Mouse (Mus musculus) embryonic facial prominence, embryonic 11.5 days (tissue): ENCODE measurements at regions not wholly inside any gene's neighbourhood (a gene's known extent, or its start where the extent isn't known, plus 50 kb on each side); places are given as distances from the start of the nearest gene placed in this dataset.

ENCODE experiments used
- ATAC-seq: fragments of 200-750 bp; cut with Nextera tagmentation; replicated peaks from 2 replicates; pipeline ENCODE4 v1.8.0; 2017; ENCODE audit warnings: low read depth; ENCODE audit not compliant: insufficient number of reproducible peaks, low FRiP score, low TSS enrichment
- DNase-seq: peaks from one replicate; pipeline ENCODE4 v3.0.0-alpha.2; 2015; ENCODE audit warnings: low spot score
- H3K27ac ChIP-seq: fragments of 300-500 bp; sonication (generic); replicated peaks from 2 replicates; pipeline ENCODE4 v1.5.1; 2014; ENCODE audit warnings: mild to moderate bottlenecking, low read depth, low read length, control low read depth
- H3K27me3 ChIP-seq: fragments of 300-500 bp; sonication (generic); 2 replicates; pipeline ENCODE4 v1.6.1; 2014; ENCODE audit warnings: mild to moderate bottlenecking, low read length, moderate library complexity, mixed read lengths; ENCODE audit not compliant: control insufficient read depth, insufficient read depth
- H3K36me3 ChIP-seq: fragments of 300-500 bp; sonication (generic); replicated peaks from 2 replicates; pipeline ENCODE4 v1.6.1; 2014; ENCODE audit warnings: low read depth, mild to moderate bottlenecking, low read length, moderate library complexity, mixed read lengths; ENCODE audit not compliant: control insufficient read depth, insufficient read depth
- H3K4me1 ChIP-seq: fragments of 300-500 bp; sonication (generic); 2 replicates; pipeline ENCODE4 v1.6.1; 2014; ENCODE audit warnings: low read length, mixed read lengths; ENCODE audit not compliant: control insufficient read depth, insufficient read depth
- H3K4me2 ChIP-seq: fragments of 300-500 bp; sonication (generic); 2 replicates; pipeline ENCODE4 v1.6.1; 2014; ENCODE audit warnings: low read depth, mild to moderate bottlenecking, control low read depth, low read length, moderate library complexity
- H3K4me3 ChIP-seq: fragments of 300-500 bp; sonication (generic); 2 replicates; pipeline ENCODE4 v1.5.1; 2014; ENCODE audit warnings: low read depth, low read length, control low read depth
- H3K9ac ChIP-seq: fragments of 300-500 bp; sonication (generic); replicated peaks from 2 replicates; pipeline ENCODE4 v1.6.1; 2014; ENCODE audit warnings: mild to moderate bottlenecking, control low read depth, low read length
- H3K9me3 ChIP-seq: fragments of 300-500 bp; sonication (generic); replicated peaks from 2 replicates; pipeline ENCODE4 v1.6.1; 2016; ENCODE audit warnings: mild to moderate bottlenecking, low read length, inconsistent platforms, mixed read lengths; ENCODE audit not compliant: control insufficient read depth
- WGBS: fragments of 180-500 bp; shearing (Covaris S2); extraction: QIAGEN DNeasy Blood & Tissue Kit; methylation state at CpG from one replicate; pipeline ENCODE4 v1.1.7; 2014; 5-methylcytosine and 5-hydroxymethylcytosine counted together

DNA sequence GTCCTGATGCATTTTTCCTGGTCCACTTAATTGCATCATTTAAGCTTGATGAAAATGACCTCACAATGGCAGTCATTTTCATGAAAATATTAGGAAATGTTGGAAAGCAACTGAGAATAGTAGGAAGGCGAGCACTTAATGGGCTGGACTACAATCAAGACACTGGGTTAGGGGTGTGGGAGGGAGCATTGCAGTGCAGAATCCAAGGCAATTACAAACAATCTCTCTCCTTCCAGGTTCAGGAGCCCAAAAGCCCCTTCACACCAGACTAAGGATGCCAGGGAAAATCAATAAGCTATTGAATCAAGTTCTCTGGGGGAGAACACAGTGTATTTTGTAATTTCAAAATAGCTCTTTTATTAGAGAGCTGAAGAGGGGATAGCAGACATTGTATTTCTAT, 848.8 kb downstream of the Nova1 start:
- H3K27me3 ChIP-seq: no peaks in the 10 kb centered on the region
- no peak overlapping the region for H3K4me3 ChIP-seq
- no peak overlapping the region for H3K9ac ChIP-seq
- no peak overlapping the region for H3K27ac ChIP-seq
- ATAC-seq: no peak
- 75% methylated on average over 1 of the region's 1 CpGs for WGBS
- H3K4me1 ChIP-seq: no peaks in the 10 kb centered on the region
- no peaks in the 10 kb centered on the region for H3K9me3 ChIP-seq
- DNase-seq: no peak
- H3K36me3 ChIP-seq: no peaks in the 10 kb centered on the region
- no peak overlapping the region for H3K4me2 ChIP-seq

DNA sequence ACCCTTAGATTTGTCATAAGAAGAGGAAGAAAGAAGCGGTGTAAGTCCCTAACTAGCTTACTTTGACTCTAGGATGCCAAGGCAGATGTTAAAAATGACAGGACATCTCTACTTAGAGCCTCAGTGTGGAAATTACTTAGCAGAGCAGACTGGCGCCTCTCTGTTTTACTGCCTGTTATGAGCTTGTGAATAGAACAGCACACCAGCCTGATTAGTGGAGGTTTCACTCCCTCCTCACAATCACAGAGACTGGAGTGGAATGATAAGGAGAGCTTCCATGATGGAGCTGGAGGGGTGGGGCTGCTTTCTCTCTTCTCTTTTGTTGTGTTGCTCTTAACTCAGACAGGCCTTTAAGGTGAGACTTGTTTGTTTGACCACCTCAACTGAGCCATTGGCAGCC, 871.8 kb downstream of the Nova1 start:
- ATAC-seq (no peak), DNase-seq (no peak)
- no peaks in the 10 kb centered on the region for H3K27me3 ChIP-seq
- WGBS: 71% methylated on average over 2 of the region's 2 CpGs
- no peaks in the 10 kb centered on the region for H3K4me1 ChIP-seq
- no peak overlapping the region for H3K4me2 ChIP-seq
- H3K9me3 ChIP-seq: no peaks in the 10 kb centered on the region
- H3K36me3 ChIP-seq: no peaks in the 10 kb centered on the region
- no peak overlapping the region for H3K27ac ChIP-seq
- H3K9ac ChIP-seq: no peak overlapping the region
- H3K4me3 ChIP-seq: no peak overlapping the region

DNA sequence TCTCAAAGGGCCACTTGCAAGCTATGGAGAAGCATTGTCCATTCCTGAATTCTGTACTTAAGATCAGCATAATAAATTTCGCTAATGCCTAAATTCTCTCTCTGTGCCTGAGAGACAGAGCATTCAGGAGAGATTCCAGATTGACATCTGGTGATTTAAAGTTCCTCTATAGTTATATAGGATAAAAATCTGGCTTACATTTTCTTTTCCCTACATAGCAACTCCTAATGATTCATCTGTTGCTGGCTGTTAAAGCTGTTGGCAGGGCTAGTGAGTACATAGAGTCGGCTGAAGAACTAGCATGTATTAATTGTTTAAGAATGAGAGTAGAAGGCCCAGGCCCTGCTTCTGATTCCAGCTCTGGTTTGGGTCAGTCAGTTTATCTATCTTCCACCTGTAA, 870.0 kb upstream of the Stxbp6 start:
- H3K36me3 ChIP-seq: no peaks in the 10 kb centered on the region
- DNase-seq (no peak), ATAC-seq (no peak)
- H3K4me3 ChIP-seq: no peak overlapping the region
- H3K4me1 ChIP-seq: no peaks in the 10 kb centered on the region
- no peaks in the 10 kb centered on the region for H3K27me3 ChIP-seq
- no peak overlapping the region for H3K9ac ChIP-seq
- H3K27ac ChIP-seq: no peak overlapping the region
- H3K4me2 ChIP-seq: no peak overlapping the region
- WGBS: 81% methylated on average over 2 of the region's 2 CpGs
- no peaks in the 10 kb centered on the region for H3K9me3 ChIP-seq

DNA sequence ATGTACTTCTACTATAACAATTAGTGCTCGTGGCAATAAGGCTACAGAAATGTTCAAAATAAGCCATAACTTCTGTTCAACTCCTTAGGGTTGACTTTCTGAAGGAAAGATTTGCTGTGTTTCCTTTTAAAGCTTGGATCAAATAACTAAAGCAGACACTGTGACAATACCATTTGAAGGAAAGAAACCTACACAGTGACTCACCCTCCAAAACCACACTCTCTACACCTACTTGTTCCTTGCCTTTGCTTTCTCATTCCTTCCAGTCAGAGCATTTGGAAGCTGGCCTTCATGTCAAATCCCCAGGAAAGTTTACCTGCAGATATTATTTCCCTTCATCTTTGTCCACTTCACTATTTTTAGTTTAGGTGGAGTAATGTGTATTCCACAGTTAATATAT, 867.9 kb upstream of the Stxbp6 start:
- DNase-seq: no peak
- Histone ChIP-seq H3K9me3 (no peaks in the 10 kb centered on the region), H3K27me3 (no peaks in the 10 kb centered on the region), H3K4me2 (no peak overlapping the region), H3K4me1 (no peaks in the 10 kb centered on the region), H3K9ac (no peak overlapping the region), H3K36me3 (no peaks in the 10 kb centered on the region), H3K4me3 (no peak overlapping the region), H3K27ac (no peak overlapping the region)
- WGBS: 78% methylated on average over 1 of the region's 1 CpGs
- ATAC-seq: no peak

DNA sequence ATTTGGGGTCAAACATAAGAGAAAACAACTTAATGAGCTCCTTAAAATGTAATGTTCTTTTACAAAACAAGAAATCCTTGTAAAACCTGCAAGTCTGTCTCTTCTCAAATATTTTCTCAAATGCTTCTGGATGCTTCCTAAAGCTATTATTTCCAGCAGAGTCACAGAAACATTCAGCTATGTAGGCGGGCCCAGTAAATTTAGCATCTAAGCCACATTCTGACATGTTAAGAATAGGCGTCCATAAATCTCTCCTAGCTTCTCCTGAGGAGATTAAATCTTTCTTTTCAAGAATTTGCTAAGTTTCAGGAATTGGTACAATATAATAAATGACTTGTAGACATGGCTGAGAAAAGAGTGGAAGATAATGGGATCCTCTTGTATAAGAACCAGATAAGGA, 858.9 kb upstream of the Stxbp6 start:
- DNase-seq: no peak
- no peak for ATAC-seq
- no peak overlapping the region for H3K4me3 ChIP-seq
- H3K9ac ChIP-seq: no peak overlapping the region
- WGBS: 88% methylated on average over 2 of the region's 2 CpGs
- no peaks in the 10 kb centered on the region for H3K9me3 ChIP-seq
- H3K4me2 ChIP-seq: no peak overlapping the region
- H3K4me1 ChIP-seq: no peaks in the 10 kb centered on the region
- H3K27me3 ChIP-seq: no peaks in the 10 kb centered on the region
- H3K27ac ChIP-seq: no peak overlapping the region
- no peaks in the 10 kb centered on the region for H3K36me3 ChIP-seq

DNA sequence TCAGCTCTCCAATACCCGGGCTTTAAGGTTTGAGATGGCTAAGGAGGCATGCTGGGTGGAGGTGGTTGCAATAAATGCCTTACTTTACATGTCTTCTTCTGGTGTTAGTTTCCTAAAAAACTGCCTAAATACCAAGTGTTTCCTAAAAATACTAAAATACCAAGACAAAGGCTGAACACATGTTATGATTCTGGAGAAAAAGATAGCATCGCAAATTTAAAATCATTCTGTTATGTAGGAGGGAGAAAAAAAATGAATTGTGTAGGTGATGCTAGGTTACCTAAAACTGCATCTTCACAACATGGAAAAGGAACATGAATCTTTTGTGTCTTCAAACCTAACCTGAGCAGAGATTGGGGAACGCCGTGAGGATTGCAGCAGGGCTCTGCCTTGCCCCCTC, 857.7 kb upstream of the Stxbp6 start:
- no peaks in the 10 kb centered on the region for H3K9me3 ChIP-seq
- no peak overlapping the region for H3K9ac ChIP-seq
- H3K4me1 ChIP-seq: no peaks in the 10 kb centered on the region
- H3K4me2 ChIP-seq: no peak overlapping the region
- H3K27ac ChIP-seq: no peak overlapping the region
- ATAC-seq: no peak
- no peak overlapping the region for H3K4me3 ChIP-seq
- DNase-seq: no peak
- H3K27me3 ChIP-seq: no peaks in the 10 kb centered on the region
- no peaks in the 10 kb centered on the region for H3K36me3 ChIP-seq
- 83% methylated on average over 4 of the region's 4 CpGs for WGBS

DNA sequence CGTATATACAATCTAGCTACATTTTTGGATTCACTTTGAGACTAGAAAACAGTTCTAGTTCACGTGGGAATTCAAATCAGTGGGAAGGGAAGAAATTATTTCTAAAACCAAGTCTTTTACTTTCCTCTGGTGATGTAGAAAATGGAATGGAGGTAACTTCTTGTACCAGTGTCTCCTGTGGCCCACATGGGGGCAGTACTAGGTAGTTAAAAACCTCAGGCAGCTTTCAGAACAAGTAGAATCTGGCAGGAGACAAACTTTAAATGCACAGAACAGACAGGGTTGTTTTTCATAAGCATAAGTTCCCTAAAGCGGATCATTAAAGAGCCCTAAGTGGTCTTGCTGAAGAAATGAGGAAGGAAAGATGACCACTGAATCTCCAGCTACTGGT, 855.2 kb upstream of the Stxbp6 start:
- no peak for ATAC-seq
- WGBS: 52% methylated on average over 3 of the region's 3 CpGs
- Histone ChIP-seq H3K27ac (no peak overlapping the region), H3K36me3 (no peaks in the 10 kb centered on the region), H3K9ac (no peak overlapping the region), H3K27me3 (no peaks in the 10 kb centered on the region), H3K4me1 (no peaks in the 10 kb centered on the region), H3K4me3 (no peak overlapping the region), H3K4me2 (no peak overlapping the region), H3K9me3 (no peaks in the 10 kb centered on the region)
- DNase-seq: peak; percentile 60

DNA sequence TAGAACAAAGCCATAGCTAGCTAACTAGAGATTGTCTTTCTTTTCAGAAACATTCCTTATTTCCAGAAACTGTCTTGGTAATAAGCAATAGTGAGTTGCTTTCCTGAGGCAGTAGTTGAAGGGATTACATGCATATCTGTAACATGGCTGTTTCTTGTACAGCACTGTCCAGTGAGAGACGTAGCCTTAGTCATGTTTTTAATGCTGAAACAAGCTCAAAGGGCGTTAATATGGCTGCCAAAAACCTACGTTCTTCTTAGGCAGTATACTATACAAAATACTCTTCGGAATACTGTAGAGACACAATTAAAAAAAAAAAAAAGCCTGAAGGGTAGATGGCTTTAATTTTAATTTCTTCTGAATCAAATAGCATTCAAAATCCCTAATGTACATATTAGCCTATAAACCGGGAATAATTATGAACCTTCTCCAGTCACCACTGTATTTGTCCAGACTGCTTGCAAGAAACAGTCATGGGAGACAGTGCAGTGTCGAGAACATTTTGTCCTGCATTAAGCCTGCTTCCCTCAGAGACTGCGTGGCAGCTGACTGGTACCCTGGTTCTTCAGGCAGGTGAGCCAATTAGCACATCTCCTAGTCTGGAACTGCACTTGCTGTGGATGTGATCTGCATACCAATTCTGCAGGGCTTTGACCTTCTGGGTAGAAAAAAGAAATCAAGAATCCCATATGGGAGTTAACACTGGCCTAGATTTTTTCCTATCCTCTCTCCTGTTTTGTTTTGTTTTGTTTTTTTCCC, 854.7 kb upstream of the Stxbp6 start:
- DNase-seq: no peak
- ATAC-seq: no peak

More for the DNA sequence above, 854.7 kb upstream of the Stxbp6 start:
- H3K4me2 ChIP-seq: no peak overlapping the region
- no peaks in the 10 kb centered on the region for H3K36me3 ChIP-seq
- H3K27ac ChIP-seq: no peak overlapping the region
- no peak overlapping the region for H3K9ac ChIP-seq
- 84% methylated on average over 7 of the region's 7 CpGs for WGBS
- H3K4me1 ChIP-seq: no peaks in the 10 kb centered on the region
- H3K9me3 ChIP-seq: no peaks in the 10 kb centered on the region
- H3K4me3 ChIP-seq: no peak overlapping the region
- H3K27me3 ChIP-seq: no peaks in the 10 kb centered on the region
